Mouse (Mus musculus) lung, postnatal 10 days (tissue): Measurements from ENCODE around the gene Dvl1.
A peak's percentile ranks its signal among the peaks of the same experiment; 100 is the strongest.

Experiments
- DNase-seq: peaks from one replicate; pipeline ENCODE4 v3.0.0; 2021

Gene Dvl1

DNA sequence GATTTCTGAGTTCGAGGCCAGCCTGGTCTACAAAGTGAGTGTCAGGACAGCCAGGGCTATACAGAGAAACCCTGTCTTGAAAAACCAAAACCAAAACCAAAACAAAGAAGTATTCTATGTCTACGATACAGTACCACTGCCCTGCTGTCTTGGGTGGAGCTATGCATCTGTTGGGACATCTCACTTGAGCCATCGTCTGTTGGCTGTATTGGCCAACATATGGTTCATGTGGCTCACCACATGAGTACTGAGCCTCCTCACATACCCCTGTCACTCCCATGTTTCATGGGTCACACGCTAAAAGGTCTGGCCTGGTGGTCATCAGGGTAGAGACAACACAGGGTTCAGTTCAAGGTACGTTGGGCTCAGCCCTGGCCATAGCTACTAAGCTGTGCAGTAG is 39.1 kb downstream of the Dvl1 start:
- DNase-seq = no peak

DNA sequence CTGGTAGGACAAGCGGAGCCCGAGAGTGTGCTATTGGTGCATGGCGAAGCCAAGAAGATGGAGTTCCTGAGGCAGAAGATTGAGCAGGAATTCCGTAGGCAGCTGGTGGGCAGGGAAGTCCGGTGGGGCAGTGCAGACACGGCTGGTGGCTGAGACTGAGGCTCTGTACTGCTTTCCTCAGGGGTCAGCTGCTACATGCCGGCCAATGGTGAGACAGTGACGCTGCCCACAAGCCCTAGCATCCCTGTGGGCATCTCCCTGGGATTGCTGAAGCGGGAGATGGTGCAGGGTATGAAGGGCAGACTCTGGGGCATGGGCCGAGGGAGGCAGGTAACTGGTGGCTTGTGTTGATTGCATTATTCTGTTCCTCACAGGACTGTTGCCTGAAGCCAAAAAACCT is 40.5 kb downstream of the Dvl1 start:
- DNase-seq = no peak

DNA sequence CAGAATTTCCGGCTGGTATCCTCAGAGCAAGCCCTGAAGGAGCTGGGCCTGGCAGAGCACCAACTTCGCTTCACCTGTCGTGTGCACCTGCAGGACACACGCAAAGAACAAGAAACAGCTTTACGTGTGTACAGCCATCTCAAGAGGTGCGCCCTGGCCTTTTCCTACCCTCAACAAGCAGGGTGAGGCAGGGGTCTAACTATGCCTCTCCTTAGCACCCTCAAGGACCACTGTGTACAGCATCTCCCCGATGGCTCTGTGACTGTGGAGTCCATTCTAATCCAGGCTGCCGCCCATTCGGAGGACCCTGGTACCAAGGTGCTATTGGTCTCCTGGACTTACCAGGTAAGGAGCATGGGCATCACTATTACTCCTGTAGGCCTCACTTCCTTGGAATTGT is 41.0 kb downstream of the Dvl1 start:
- no peak for DNase-seq

- no peak for DNase-seq
Measured at GRCm38 (mm10) chr4:155889316-155889715, 42.1 kb downstream of the Dvl1 start.

DNA sequence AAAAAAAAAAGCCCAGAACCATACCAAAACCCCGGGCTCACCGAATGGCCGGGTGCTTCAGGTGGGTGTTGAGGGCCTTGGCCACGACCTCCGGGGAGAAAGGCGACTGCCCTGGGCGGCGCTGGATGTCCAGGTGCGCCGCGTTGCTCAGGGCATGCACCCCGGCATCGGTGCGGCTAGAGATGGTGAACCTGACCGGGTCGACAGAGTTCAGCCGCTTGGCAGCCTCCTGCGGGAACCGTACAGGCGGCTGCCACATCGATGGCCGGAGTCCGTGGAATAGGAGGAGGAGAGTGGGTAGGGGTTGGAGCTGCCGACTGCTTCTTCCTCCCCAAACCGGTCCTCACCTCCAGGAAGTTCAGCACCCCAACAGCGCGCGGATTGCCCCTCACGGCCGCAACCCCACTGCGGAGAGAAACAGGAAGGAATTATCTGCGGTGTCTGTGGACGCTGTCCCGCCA is 43.8 kb downstream of the Dvl1 start:
- no peak for DNase-seq

DNA sequence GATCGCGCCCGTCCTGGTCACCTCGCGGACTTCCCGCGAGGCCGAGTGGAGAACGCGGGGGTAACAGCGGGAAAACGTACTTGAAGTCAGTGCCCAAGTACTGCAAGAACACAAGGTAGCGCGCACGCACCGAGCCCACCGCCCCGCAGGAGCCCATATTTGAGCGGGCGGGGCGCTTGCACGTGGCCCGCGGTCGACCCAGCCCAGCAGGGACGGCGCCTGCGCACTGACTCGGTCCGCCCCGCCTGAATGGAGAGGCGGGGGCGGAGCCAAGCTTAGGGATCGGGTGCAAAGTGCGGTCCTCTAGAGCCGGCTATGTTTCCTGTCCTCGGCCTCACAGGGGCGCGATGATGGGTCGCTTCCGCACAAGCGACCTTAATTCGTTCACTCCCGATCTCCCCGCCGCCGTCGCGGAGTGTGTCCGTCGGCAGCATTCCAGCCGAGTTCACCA is 44.4 kb downstream of the Dvl1 start, which contains the start of the genes Pusl1 and Acap3:
Gene Pusl1, minus strand, starts transcription at position 231 of the 451 bp plus-strand sequence.
Gene Acap3, plus strand, starts transcription at position 272 of the 451 bp plus-strand sequence.
- DNase-seq = peak; percentile 97

GRCm38 (mm10) chr4:155892017-155892416 is 44.8 kb downstream of the Dvl1 start:
- peak; percentile 92 for DNase-seq

DNA sequence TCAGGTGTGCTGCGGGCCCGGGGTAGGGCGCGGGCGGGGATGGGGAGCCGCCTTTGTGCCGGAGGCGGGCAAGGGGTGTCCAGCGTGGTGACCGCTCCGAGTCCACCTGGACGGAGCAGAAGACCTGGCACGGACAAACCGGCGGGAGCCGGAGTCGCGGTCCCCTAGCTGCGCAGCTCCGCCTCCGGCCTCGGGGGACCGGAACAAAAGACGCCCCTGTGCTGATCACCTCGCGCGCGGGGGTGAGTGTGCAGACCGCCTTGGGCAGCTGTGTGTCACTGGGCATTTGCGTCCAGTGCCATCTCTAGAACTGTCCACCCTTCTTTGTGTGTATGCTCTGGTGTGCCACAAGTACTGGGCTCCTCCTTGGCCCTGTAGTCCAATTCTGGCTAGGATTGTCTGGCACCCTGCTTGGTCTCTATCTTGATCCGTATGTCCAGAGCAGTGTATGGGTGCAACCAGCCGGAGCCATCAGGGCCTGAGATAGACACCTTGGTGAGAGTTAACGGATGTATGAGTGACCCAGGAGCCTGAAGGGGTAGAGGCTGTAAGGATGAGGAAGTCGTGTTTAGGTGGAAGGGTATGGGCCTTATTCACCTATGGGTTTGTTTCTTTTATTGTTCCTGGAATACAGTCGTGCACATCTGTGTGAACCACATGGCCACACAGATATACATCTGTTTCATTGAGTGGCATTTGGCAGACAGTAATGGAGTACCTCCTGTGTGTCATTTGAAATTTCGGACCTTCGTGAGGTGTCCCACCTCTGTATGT is 45.4 kb downstream of the Dvl1 start:
- DNase-seq = peak; percentile 53

DNA sequence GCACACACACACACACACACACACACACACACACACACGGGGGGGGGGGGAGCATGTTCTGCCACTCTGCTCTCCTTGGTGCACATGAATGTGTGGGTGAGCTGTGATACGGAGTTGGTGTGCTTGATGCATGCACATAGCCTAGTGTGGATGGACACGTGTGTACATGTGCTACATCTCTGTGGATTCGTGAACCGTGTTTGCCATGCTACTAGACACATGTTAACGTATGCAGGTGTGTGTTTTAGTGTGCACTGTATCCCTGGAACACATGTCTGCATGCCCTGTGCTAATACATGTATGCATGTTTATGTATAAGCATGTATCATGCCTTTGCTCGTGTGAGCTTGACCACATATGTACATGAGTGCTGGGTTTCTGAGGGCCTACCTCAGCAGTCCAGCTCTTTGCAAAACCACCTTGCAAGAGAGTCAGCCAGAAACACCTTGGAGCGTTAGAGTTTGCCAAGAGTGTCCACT is 46.0 kb downstream of the Dvl1 start:
- peak; percentile 0 for DNase-seq

DNA sequence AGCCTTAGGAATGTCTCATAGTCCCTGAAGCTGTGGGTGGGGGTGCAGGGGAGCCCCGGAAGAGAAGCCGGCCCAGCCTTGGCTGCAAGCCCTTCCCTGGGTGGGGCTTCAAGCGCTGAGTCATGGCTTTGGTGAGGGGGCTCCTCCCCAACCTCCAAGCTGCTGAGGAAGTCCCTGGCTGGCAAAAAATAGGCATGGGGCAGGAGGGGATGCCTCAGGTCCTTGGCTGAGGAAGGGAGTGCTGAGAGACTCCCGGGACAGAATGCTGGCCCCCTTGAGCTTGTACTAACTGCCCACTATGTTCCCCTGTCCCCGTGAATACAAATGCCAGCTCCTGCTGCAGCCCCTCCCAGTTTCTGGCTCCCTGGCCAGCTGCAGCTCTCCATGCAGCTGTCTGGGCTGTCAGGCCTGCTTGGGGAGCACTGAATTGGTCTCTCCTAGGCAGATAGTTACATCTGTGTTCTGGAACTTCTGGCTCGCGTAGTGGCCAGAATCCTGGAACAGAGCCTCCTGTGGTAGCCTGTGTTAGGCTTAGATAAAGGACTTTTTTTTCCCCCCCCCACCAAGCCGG is 47.2 kb downstream of the Dvl1 start:
- peak; percentile 91 for DNase-seq

- peak; percentile 87 for DNase-seq
Measured at GRCm38 (mm10) chr4:155895216-155895615, 48.0 kb downstream of the Dvl1 start.

GRCm38 (mm10) chr4:155895826-155896225 is 48.6 kb downstream of the Dvl1 start:
- DNase-seq = peak; percentile 8

DNA sequence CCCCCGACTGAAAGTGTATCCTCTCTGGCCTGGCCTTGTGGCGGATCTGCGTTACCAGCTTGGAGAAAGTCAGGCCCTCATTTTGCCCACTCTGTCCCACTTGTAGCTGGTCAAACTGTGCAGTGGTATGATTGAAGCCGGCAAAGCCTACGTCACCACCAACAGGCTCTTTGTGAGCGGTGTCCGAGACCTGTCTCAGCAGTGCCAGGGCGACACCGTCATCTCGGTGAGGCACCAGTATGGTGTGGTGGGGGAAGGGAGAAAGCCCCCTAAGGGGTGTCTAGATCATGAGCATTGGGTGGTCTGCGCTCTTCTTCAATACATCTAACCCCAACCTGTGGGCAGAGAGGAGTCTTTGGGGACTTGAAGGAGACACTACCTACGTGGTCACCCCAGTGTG is 49.3 kb downstream of the Dvl1 start:
- DNase-seq = peak; percentile 1

DNA sequence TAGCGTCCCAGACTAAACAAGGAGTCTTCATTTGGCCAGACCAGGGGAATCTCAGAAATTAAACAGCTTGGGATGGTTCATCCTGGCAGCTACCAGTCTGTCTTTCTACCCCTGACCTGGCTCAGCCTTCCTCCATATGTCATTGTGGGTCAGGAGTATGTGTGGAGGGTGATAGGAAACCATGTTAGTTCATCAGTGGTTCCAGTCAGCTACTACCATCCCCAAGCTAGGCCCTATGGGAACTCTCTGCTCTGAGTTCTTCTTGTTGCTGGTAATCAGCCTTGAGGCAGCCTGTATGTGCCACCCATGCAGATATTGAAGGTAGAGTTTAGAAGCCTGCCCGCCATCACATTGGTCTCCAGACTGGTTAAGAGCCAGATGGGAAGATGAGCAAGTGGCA is 51.1 kb downstream of the Dvl1 start:
- DNase-seq = peak; percentile 1

DNA sequence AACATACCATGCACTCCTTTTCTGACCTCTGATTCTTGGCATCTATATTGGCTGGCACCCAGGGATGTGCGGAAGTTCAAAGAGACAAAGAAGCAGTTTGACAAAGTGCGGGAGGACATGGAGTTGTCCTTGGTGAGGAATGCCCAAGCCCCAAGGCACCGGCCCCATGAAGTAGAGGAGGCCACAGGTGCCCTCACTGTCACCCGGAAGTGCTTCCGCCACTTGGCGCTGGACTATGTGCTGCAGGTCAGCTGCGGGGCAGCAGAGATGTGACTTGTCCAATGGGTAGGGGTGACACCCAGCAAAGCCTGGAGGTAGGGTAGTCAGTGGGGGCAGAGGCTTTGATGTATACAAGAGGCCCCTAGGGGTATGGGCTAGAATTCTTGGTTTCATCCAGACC is 52.2 kb downstream of the Dvl1 start:
- DNase-seq = peak; percentile 1

- DNase-seq = peak; percentile 84
Measured at GRCm38 (mm10) chr4:155901205-155901604, 54.0 kb downstream of the Dvl1 start.

DNA sequence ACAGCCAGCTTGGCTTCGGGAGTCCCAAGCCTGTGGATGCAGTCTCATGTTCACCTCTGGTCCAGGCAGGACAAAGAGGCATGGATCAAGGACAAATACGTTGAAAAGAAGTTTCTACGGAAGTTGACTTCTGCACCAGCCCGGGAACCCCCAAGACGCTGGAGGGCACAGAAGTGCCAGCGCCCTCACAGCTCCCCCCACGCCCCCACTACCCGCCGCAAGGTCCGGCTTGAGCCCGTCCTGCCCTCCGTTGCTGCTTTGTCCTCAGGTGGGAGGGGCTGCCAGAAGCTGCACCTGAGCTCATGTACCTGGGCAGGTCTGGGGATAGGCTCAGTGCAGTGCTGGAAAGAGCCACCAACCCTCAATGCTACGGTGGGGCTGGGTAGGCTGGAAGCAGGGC is 56.0 kb downstream of the Dvl1 start:
- peak; percentile 4 for DNase-seq

DNA sequence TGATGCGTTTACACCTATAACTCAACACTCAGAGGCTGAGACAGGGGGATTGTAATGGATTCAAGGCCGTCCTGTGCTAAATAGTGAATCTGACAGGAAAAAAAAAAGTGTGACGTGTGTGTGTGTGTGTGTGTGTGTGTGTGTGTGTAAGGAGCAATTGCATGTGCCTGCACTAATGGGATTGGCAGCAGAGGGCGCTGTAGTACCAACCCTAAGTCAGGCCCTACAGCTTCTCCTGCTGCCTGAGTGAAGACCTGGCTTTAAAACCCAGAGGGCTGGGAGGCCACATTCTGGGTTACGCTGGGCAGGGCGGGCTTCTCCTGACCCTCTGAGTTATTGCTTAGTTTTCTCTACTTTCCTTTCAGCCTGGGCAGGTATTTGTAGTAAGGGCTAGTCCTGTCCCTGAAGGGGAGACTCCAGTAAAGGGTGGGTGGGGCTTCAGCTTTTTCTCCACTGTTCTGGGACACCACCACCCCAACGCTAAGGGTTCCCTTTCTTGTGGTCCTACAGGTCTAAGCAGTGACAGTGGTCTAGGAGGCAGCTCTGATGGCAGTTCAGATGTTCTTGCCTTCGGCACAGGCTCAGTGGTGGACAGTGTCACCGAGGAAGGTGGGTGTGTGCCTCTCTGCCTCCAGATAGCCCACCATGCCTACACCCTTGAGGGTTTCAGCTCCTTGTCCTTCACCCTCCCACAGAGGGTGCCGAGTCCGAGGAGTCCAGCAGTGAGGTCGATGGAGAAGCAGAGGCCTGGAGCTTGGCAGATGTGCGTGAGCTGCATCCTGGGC is 57.3 kb downstream of the Dvl1 start:
- DNase-seq = peak; percentile 44

DNA sequence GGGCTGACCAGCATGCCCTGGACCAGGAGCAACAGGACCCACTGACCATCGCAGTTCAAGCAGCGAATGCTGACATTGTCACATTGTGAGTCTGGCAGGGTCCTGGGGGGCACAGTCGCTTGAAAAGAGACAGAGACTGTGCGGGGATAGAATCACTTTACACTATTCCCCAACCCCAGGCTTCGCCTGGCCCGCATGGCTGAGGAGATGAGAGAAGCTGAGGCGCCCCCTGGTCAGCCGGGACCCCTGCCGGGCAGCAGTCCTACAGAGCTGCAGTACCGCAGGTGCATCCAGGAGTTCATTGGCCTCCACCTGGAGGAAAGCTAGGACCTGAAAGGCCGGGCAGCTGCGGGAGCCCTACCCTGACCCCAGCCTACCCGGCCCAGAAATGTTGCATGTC is 58.4 kb downstream of the Dvl1 start:
- peak; percentile 0 for DNase-seq

GRCm38 (mm10) chr4:155906125-155906524 is 58.9 kb downstream of the Dvl1 start:
- DNase-seq = peak; percentile 0

GRCm38 (mm10) chr4:155907003-155907402 is 59.8 kb downstream of the Dvl1 start:
- DNase-seq = peak; percentile 0

- DNase-seq = peak; percentile 1
Measured at GRCm38 (mm10) chr4:155908281-155908680, 61.1 kb downstream of the Dvl1 start.

GRCm38 (mm10) chr4:155908751-155909150 is 61.5 kb downstream of the Dvl1 start:
- no peak for DNase-seq
